Mouse (Mus musculus) frontal cortex, postnatal 10 days (tissue): ENCODE data around the gene Ngb.

Source experiments
- DNase-seq, 2 experiments: peaks; one replicate each; pipeline ENCODE4 v3.0.0; 2022; ENCODE audit warnings: low spot score in 2 of 2, mixed read lengths in 1 of 2

Ngb gene

GRCm38 (mm10) chr12:87091916-87092315 lies 10.4 kb downstream of the Ngb start:
- no peak for DNase-seq

GRCm38 (mm10) chr12:87089701-87090100 lies 12.6 kb downstream of the Ngb start:
- no peak for DNase-seq

GRCm38 (mm10) chr12:87089255-87089654 lies 13.1 kb downstream of the Ngb start:
- no peak for DNase-seq

GRCm38 (mm10) chr12:87088331-87088730 lies 14.0 kb downstream of the Ngb start:
- no peak for DNase-seq

GRCm38 (mm10) chr12:87087236-87087635 lies 15.1 kb downstream of the Ngb start:
- DNase-seq, result no peak

GRCm38 (mm10) chr12:87082797-87083196 lies 19.5 kb downstream of the Ngb start:
- no peak for DNase-seq

- no peak for DNase-seq
These were observed 25.7 kb downstream of the Ngb start for GRCm38 (mm10) chr12:87076610-87077009.

GRCm38 (mm10) chr12:87070520-87070919 lies 31.8 kb downstream of the Ngb start:
- no peak for DNase-seq

GRCm38 (mm10) chr12:87066429-87066828 lies 35.9 kb downstream of the Ngb start:
- DNase-seq, result no peak

GRCm38 (mm10) chr12:87065446-87065845 lies 36.9 kb downstream of the Ngb start:
- DNase-seq, result no peak

- DNase-seq, result no peak
These were observed 45.3 kb downstream of the Ngb start for GRCm38 (mm10) chr12:87057066-87057465.

GRCm38 (mm10) chr12:87054873-87055272 lies 47.5 kb downstream of the Ngb start:
- no peak for DNase-seq

GRCm38 (mm10) chr12:87052661-87053321 lies 49.5 kb downstream of the Ngb start:
- peak; percentile 80 to 87 for DNase-seq

- no peak for DNase-seq
These were observed 54.8 kb downstream of the Ngb start for GRCm38 (mm10) chr12:87047536-87047935.
